Mouse (Mus musculus) leukemia stem cell, adult 10-12 weeks (primary cell): Measurements from ENCODE around the gene Zfp688. TPM values are rescaled to one million over a fixed set of nuclear protein-coding genes. Genes with fewer than 3 reads are reported as not detected.

Source experiments
- polyA plus RNA-seq: library from polyadenylated mRNA; stranded (reverse); fragments of >175 nt; gene quantifications from 2 replicates; pipeline ENCODE4 v1.2.3, GENCODE M21; 2012; ENCODE audit warnings: low replicate concordance

Zfp688 gene
- polyA plus RNA-seq = 18.8 and 19.7 TPM in 2 replicates

GRCm38 (mm10) chr7:127421388-127422191 lies at the start of gene Zfp688:
Gene Zfp688, minus strand, starts transcription at chr7:127422068.

GRCm38 (mm10) chr7:127459311-127459710 lies 37.4 kb upstream of the Zfp688 start, which contains the start of gene Prr14:
Gene Prr14, plus strand, starts transcription at chr7:127459611.

GRCm38 (mm10) chr7:127448521-127449300 lies 26.8 kb upstream of the Zfp688 start, which contains the start of gene Zfp689:
Gene Zfp689, minus strand, starts transcription at chr7:127449158.

GRCm38 (mm10) chr7:127406002-127406987 lies 15.6 kb downstream of the Zfp688 start, which contains the start of gene Zfp764:
Gene Zfp764, minus strand, starts transcription at chr7:127406822.

GRCm38 (mm10) chr7:127393157-127393943 lies 28.5 kb downstream of the Zfp688 start, which contains the start of gene E430018J23Rik:
Gene E430018J23Rik, minus strand, starts transcription at chr7:127393629.

GRCm38 (mm10) chr7:127386641-127387392 lies 35.1 kb downstream of the Zfp688 start, which contains the start of gene 9130019O22Rik:
Gene 9130019O22Rik, minus strand, starts transcription at chr7:127387166.

GRCm38 (mm10) chr7:127375271-127376245 lies 46.3 kb downstream of the Zfp688 start, which contains the start of gene Zfp747:
Gene Zfp747, minus strand, starts transcription at chr7:127376050.

Other genes starting within 250 kb of the Zfp688 start
- gene Cd2bp2, start 226.0 kb downstream of the Zfp688 start, polyA plus RNA-seq = 55.9 and 67.9 TPM in 2 replicates
- gene Tbc1d10b, start 213.6 kb downstream of the Zfp688 start, polyA plus RNA-seq = 87.2 and 117 TPM in 2 replicates
- 2.1 TPM in 1 of 2 replicates, not detected in the other for gene Mylpf, start 213.2 kb downstream of the Zfp688 start, polyA plus RNA-seq
- 17.3 and 29.4 TPM in 2 replicates for gene Zfp553, start 189.0 kb downstream of the Zfp688 start, polyA plus RNA-seq
- gene Sept1, start 188.9 kb downstream of the Zfp688 start, polyA plus RNA-seq = 439 and 604 TPM in 2 replicates
- gene Zfp771, start 177.8 kb downstream of the Zfp688 start, polyA plus RNA-seq = 141 and 154 TPM in 2 replicates
- 23.3 and 79.5 TPM in 2 replicates for gene Dctpp1, start 161.4 kb downstream of the Zfp688 start, polyA plus RNA-seq
- 61.1 and 61.8 TPM in 2 replicates for gene Sephs2, start 148.0 kb downstream of the Zfp688 start, polyA plus RNA-seq
- 8.1 and 8.8 TPM in 2 replicates for gene Itgal, start 125.8 kb downstream of the Zfp688 start, polyA plus RNA-seq
- gene Zfp768, start 76.5 kb downstream of the Zfp688 start, polyA plus RNA-seq = 5.9 and 11.1 TPM in 2 replicates
- gene Zfp747, start 46.0 kb downstream of the Zfp688 start, polyA plus RNA-seq = 1.4 and 3.4 TPM in 2 replicates
- gene 9130019O22Rik, start 34.9 kb downstream of the Zfp688 start, polyA plus RNA-seq = 0.37 and 0.74 TPM in 2 replicates
- 1.5 and 2.1 TPM in 2 replicates for gene E430018J23Rik, start 28.4 kb downstream of the Zfp688 start, polyA plus RNA-seq
- 0.59 and 1.0 TPM in 2 replicates for gene Zfp764, start 15.2 kb downstream of the Zfp688 start, polyA plus RNA-seq
- 6.3 and 11.5 TPM in 2 replicates for gene Zfp689, start 27.1 kb upstream of the Zfp688 start, polyA plus RNA-seq
- gene Prr14, start 37.5 kb upstream of the Zfp688 start, polyA plus RNA-seq = 97.0 and 102 TPM in 2 replicates
- gene Fbrs, start 57.1 kb upstream of the Zfp688 start, polyA plus RNA-seq = 513 and 735 TPM in 2 replicates
- 29.4 and 62.6 TPM in 2 replicates for gene Srcap, start 89.9 kb upstream of the Zfp688 start, polyA plus RNA-seq
- gene Gm42715, start 97.5 kb upstream of the Zfp688 start, polyA plus RNA-seq = 34.4 and 37.2 TPM in 2 replicates
- 0.52 and 7.1 TPM in 2 replicates for gene Tmem265, start 139.3 kb upstream of the Zfp688 start, polyA plus RNA-seq
- gene Phkg2, start 151.3 kb upstream of the Zfp688 start, polyA plus RNA-seq = 29.8 and 84.9 TPM in 2 replicates
- 5.4 and 6.0 TPM in 2 replicates for gene Ccdc189, start 166.5 kb upstream of the Zfp688 start, polyA plus RNA-seq
- 43.2 and 55.3 TPM in 2 replicates for gene Rnf40, start 166.7 kb upstream of the Zfp688 start, polyA plus RNA-seq
- 13.1 and 23.2 TPM in 2 replicates for gene Zfp629, start 193.7 kb upstream of the Zfp688 start, polyA plus RNA-seq